Comparison of ENCODE assay signal across 22 mouse cellular contexts in the genomic region with DNA sequence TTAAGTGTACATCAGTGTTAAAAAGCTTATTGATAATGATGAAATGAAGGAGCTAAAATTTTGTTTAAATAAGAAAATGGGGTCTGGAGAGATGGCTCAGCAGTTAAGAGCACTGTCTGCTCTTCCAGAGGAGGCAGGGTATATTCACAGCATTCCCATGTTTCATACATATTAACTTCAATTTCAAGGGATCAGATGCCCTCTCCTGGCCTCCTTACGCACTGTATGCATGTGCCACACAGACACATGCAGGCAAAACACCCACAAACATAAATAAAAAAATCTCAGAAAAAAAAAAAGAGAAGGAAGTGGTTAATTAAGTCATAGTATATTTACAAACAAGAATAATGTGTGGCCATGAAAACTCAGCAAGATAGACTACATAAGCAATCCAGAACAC. TPM values are rescaled to one million over a fixed set of nuclear protein-coding genes. Genes with fewer than 3 reads are reported as not detected.
DNase-seq lines count a peak whose midpoint lies in the region; ATAC-seq and TF ChIP-seq lines count a peak whose summit lies in the region.
"Had no signal": no experiment of that assay in that cellular context is flagged by ENCODE, and none has a peak within 500 bp of the region (broad histone marks: within the 10 kb centered on the region; RNA-seq: fewer than 3 reads in every experiment).

No protein-coding gene starts in this region.

- H3K4me1 ChIP-seq in kidney, postnatal 0 days (replicated peaks; ENCODE audit: insufficient read depth, low read length): no peaks in the 10 kb centered on the region
- H3K4me1 ChIP-seq in kidney, embryonic 15.5 days: no peaks in the 10 kb centered on the region
- H3K4me1 ChIP-seq in stomach, postnatal 0 days (replicated peaks; ENCODE audit: control insufficient read depth, insufficient read depth): no peaks in the 10 kb centered on the region
- H3K4me1 ChIP-seq: embryonic facial prominence, embryonic 15.5 days; limb, embryonic 13.5 days; midbrain, embryonic 12.5 days had no signal

- DNase-seq in kidney, postnatal 0 days (ENCODE audit: low spot score): no peak
- peak; percentile 26 for DNase-seq in thymus, postnatal 0 days (ENCODE audit: low spot score)
- DNase-seq in thymus, postnatal 10 days (ENCODE audit: low spot score in 2 of 2): no peak
- no peak for DNase-seq in Patski (ENCODE audit: low read depth, low spot score)
- no peak for DNase-seq in stomach, postnatal 0 days (ENCODE audit: low spot score)
- no peak for DNase-seq in spleen, postnatal 10 days (ENCODE audit: low spot score in 2 of 2)
- DNase-seq: cerebellum, adult 9-11 months; embryo, embryonic 11 days; gastrocnemius, postnatal 36 days; heart, postnatal 4 days; kidney, postnatal 14 days; lung, adult 18-20 months; lung, postnatal 36 days; right cerebral cortex, adult 18-20 months; thymus, adult 2 months had no signal

- no peak overlapping the region for H3K9ac ChIP-seq in kidney, postnatal 0 days (ENCODE audit: low read depth, low read length)
- no peak overlapping the region for H3K9ac ChIP-seq in kidney, embryonic 15.5 days
- H3K9ac ChIP-seq in stomach, postnatal 0 days (ENCODE audit: low read length): no peak overlapping the region
- H3K9ac ChIP-seq: embryonic facial prominence, embryonic 15.5 days; limb, embryonic 13.5 days; midbrain, embryonic 12.5 days had no signal

- 81% methylated on average over 1 of the region's 1 CpGs for WGBS in kidney, postnatal 0 days
- WGBS in kidney, embryonic 15.5 days: 88% methylated on average over 1 of the region's 1 CpGs
- 63% methylated on average over 1 of the region's 1 CpGs for WGBS in stomach, postnatal 0 days

- TF ChIP-seq CTCF in kidney, postnatal 0 days (IDR thresholded peaks at IDR 0.05; ENCODE audit: low read depth): peak; percentile 32; the same call in 1 of the 2 replicates
- TF ChIP-seq CTCF in Patski (IDR thresholded peaks at IDR 0.05): peak; percentile 66
- peak; percentile 38; the same call in 1 of the 2 replicates for TF ChIP-seq CTCF in stomach, postnatal 0 days (IDR thresholded peaks at IDR 0.05; ENCODE audit: low read depth)

- no peak for TF ChIP-seq EP300 in stomach, postnatal 0 days (optimal IDR thresholded peaks at IDR 0.05)

- no peaks in the 10 kb centered on the region for H3K36me3 ChIP-seq in kidney, postnatal 0 days (ENCODE audit: insufficient read depth, low read length)
- no peaks in the 10 kb centered on the region for H3K36me3 ChIP-seq in kidney, embryonic 15.5 days
- no peaks in the 10 kb centered on the region for H3K36me3 ChIP-seq in stomach, postnatal 0 days (ENCODE audit: control insufficient read depth, insufficient read depth, low read length)
- H3K36me3 ChIP-seq: embryonic facial prominence, embryonic 15.5 days; limb, embryonic 13.5 days; midbrain, embryonic 12.5 days had no signal

- H3K4me3 ChIP-seq in kidney, postnatal 0 days (replicated peaks; ENCODE audit: low read depth, low read length): no peak overlapping the region
- H3K4me3 ChIP-seq in kidney, embryonic 15.5 days (replicated peaks): no peak overlapping the region
- no peak overlapping the region for H3K4me3 ChIP-seq in stomach, postnatal 0 days (ENCODE audit: low read depth, low read length)
- H3K4me3 ChIP-seq: embryonic facial prominence, embryonic 15.5 days; limb, embryonic 13.5 days; midbrain, embryonic 12.5 days had no signal

- CTCF ChIA-PET in Patski (lab: Charles Lee): interaction anchor here (0.7 to 1.7 kb wide), 5 partner anchors 11 to 250 kb away, joined by 3 to 5 read pairs (median 3); no protein-coding TSS in a partner anchor

- in situ Hi-C loops in Patski (cut with MboI; ENCODE audit: low pct_unique_long_range_greater_than_20kb): loop anchor here (5.0 kb wide), 1 partner anchor 149 kb away; no protein-coding TSS in a partner anchor

- ATAC-seq in kidney, postnatal 0 days (replicated peaks; ENCODE audit: low FRiP score, low read depth): no peak
- no peak for ATAC-seq in kidney, embryonic 15.5 days (replicated peaks; ENCODE audit: low FRiP score)
- no peak for ATAC-seq in Patski
- no peak for ATAC-seq in stomach, postnatal 0 days (ENCODE audit: low FRiP score, low TSS enrichment)

- H3K9me3 ChIP-seq in kidney, postnatal 0 days (replicated peaks; ENCODE audit: low read length): no peaks in the 10 kb centered on the region
- no peaks in the 10 kb centered on the region for H3K9me3 ChIP-seq in kidney, embryonic 15.5 days (replicated peaks)
- H3K9me3 ChIP-seq in stomach, postnatal 0 days (ENCODE audit: control insufficient read depth, low read length): no peaks in the 10 kb centered on the region
- H3K9me3 ChIP-seq: embryonic facial prominence, embryonic 15.5 days; limb, embryonic 13.5 days; midbrain, embryonic 12.5 days had no signal

- H3K27me3 ChIP-seq in kidney, postnatal 0 days (ENCODE audit: insufficient read depth, low read length): no peaks in the 10 kb centered on the region
- no peaks in the 10 kb centered on the region for H3K27me3 ChIP-seq in kidney, embryonic 15.5 days
- no peaks in the 10 kb centered on the region for H3K27me3 ChIP-seq in Patski
- H3K27me3 ChIP-seq in stomach, postnatal 0 days (ENCODE audit: control insufficient read depth, insufficient read depth, low read length): no peaks in the 10 kb centered on the region
- H3K27me3 ChIP-seq: embryonic facial prominence, embryonic 15.5 days; limb, embryonic 13.5 days; midbrain, embryonic 12.5 days had no signal

- POLR2A ChIA-PET in Patski (lab: Charles Lee): no interaction called here

- no peak overlapping the region for H3K27ac ChIP-seq in kidney, postnatal 0 days
- H3K27ac ChIP-seq in kidney, embryonic 15.5 days: no peak overlapping the region
- H3K27ac ChIP-seq in stomach, postnatal 0 days (replicated peaks): no peak overlapping the region
- H3K27ac ChIP-seq: embryonic facial prominence, embryonic 15.5 days; limb, embryonic 13.5 days; midbrain, embryonic 12.5 days had no signal

- no peak overlapping the region for H3K4me2 ChIP-seq in kidney, postnatal 0 days (ENCODE audit: low read length)
- H3K4me2 ChIP-seq in kidney, embryonic 15.5 days: no peak overlapping the region
- no peak overlapping the region for H3K4me2 ChIP-seq in stomach, postnatal 0 days (replicated peaks; ENCODE audit: low read depth)
- H3K4me2 ChIP-seq: embryonic facial prominence, embryonic 15.5 days; heart, embryonic 11.5 days; limb, embryonic 13.5 days; midbrain, embryonic 12.5 days had no signal

RNA-seq across cellular contexts. Expression of gene Il23r, which starts 45.8 kb away (rescaled TPM):
- polyA plus RNA-seq in kidney, postnatal 0 days (2015; fragmentation: Nextera tagmentation; extraction: Ambion mirVana): 0.06 TPM in 1 of 2 replicates, not detected in the other
- polyA plus RNA-seq in kidney, embryonic 15.5 days (2015; fragmentation: Nextera tagmentation; extraction: Ambion mirVana): not detected in 2 replicates
- 1.3 and 1.8 TPM in 2 replicates for polyA plus RNA-seq in thymus, postnatal 0 days (2015; fragmentation: Nextera tagmentation; extraction: Ambion mirVana)
- 0.28 TPM for polyA plus RNA-seq in Patski (2021)
- polyA plus RNA-seq in stomach, postnatal 0 days (2015; fragmentation: Nextera tagmentation; extraction: Ambion mirVana): 0.04 and 0.07 TPM in 2 replicates
- polyA plus RNA-seq: embryonic facial prominence, embryonic 15.5 days; forebrain, embryonic 11.5 days; frontal cortex, adult 2 months; heart, embryonic 11.5 days; limb, embryonic 13.5 days; midbrain, embryonic 12.5 days had no signal
